Mouse (Mus musculus) G1E-ER4 (cell line): ENCODE data around the gene Slc1a1. TPM values are rescaled to one million over a fixed set of nuclear protein-coding genes. Genes with fewer than 3 reads are reported as not detected.

Experiments
- GATA1 ChIP-seq: IDR thresholded peaks from one replicate; pipeline ENCODE4 v1.8.0; 2012; ENCODE audit warnings: low read length, inconsistent platforms
- polyA plus RNA-seq: library from polyadenylated mRNA; stranded (reverse); fragments of >175 nt; gene quantifications from 2 replicates; pipeline ENCODE4 v1.2.3, GENCODE M21; 2012

Slc1a1 gene
- polyA plus RNA-seq, 1 experiment: not detected

GRCm38 (mm10) chr19:28896639-28897038 is 61.8 kb downstream of the Slc1a1 start:
- no peak for TF ChIP-seq GATA1

GRCm38 (mm10) chr19:28897497-28897896 is 62.6 kb downstream of the Slc1a1 start:
- no peak for TF ChIP-seq GATA1

GRCm38 (mm10) chr19:28900771-28901170 is 65.9 kb downstream of the Slc1a1 start:
- TF ChIP-seq GATA1: no peak

GRCm38 (mm10) chr19:28902111-28902510 is 67.3 kb downstream of the Slc1a1 start:
- TF ChIP-seq GATA1: no peak

- TF ChIP-seq GATA1: no peak
These were observed 68.0 kb downstream of the Slc1a1 start for GRCm38 (mm10) chr19:28902806-28903205.

GRCm38 (mm10) chr19:28903536-28904119 is 68.8 kb downstream of the Slc1a1 start:
- no peak for TF ChIP-seq GATA1

GRCm38 (mm10) chr19:28908186-28908585 is 73.3 kb downstream of the Slc1a1 start:
- TF ChIP-seq GATA1: no peak

GRCm38 (mm10) chr19:28908693-28909092 is 73.8 kb downstream of the Slc1a1 start:
- TF ChIP-seq GATA1: no peak

- no peak for TF ChIP-seq GATA1
These were observed 79.7 kb downstream of the Slc1a1 start for GRCm38 (mm10) chr19:28914598-28914997.

- no peak for TF ChIP-seq GATA1
These were observed 80.9 kb downstream of the Slc1a1 start for GRCm38 (mm10) chr19:28915602-28916250.

- no peak for TF ChIP-seq GATA1
These were observed 81.6 kb downstream of the Slc1a1 start for GRCm38 (mm10) chr19:28916492-28916891.

GRCm38 (mm10) chr19:28917839-28918238 is 83.0 kb downstream of the Slc1a1 start:
- no peak for TF ChIP-seq GATA1

GRCm38 (mm10) chr19:28926366-28926765 is 91.5 kb downstream of the Slc1a1 start:
- TF ChIP-seq GATA1: no peak

- TF ChIP-seq GATA1: no peak
These were observed 92.5 kb downstream of the Slc1a1 start for GRCm38 (mm10) chr19:28927396-28927795.

GRCm38 (mm10) chr19:28929034-28929433 is 94.2 kb downstream of the Slc1a1 start:
- no peak for TF ChIP-seq GATA1

- TF ChIP-seq GATA1: no peak
These were observed 100.0 kb downstream of the Slc1a1 start for GRCm38 (mm10) chr19:28934897-28935296.
